Mouse (Mus musculus): ENCODE measurements around the gene Cma2. TPM values are rescaled to one million over a fixed set of nuclear protein-coding genes. Genes with fewer than 3 reads are reported as not detected.
"Not testable (repeated sequence)": the region's sequence is repeated elsewhere in the genome, so short reads cannot be mapped to it uniquely, and the experiment has no call there.

Gene Cma2
- total RNA-seq, 2 experiments from 2014 or later = 0.28 TPM; not detected in 1

GRCm38 (mm10) chr14:55946269-55946969, 4.4 kb upstream of the Cma2 start:
- intact Hi-C loops (cut with DNase I) = no loop called here
- no peak for DNase-seq
- no peak overlapping the region for H3K27ac ChIP-seq
- no peak for TF ChIP-seq CTCF (IDR thresholded peaks at IDR 0.05)
- H3K4me3 ChIP-seq = no peak overlapping the region

GRCm38 (mm10) chr14:55963263-55963662, 12.5 kb downstream of the Cma2 start:
- TF ChIP-seq CTCF (IDR thresholded peaks at IDR 0.05) = no peak
- no peak for DNase-seq
- no peak overlapping the region for H3K27ac ChIP-seq
- intact Hi-C loops (cut with DNase I) = no loop called here
- no peak overlapping the region for H3K4me3 ChIP-seq

- H3K4me3 ChIP-seq; H3K27ac ChIP-seq; DNase-seq; intact Hi-C loops (cut with DNase I): not testable (repeated sequence)
These were observed 13.1 kb downstream of the Cma2 start for GRCm38 (mm10) chr14:55963900-55964299.

- DNase-seq; H3K27ac ChIP-seq; intact Hi-C loops (cut with DNase I); H3K4me3 ChIP-seq: not testable (repeated sequence)
These were observed 36.7 kb downstream of the Cma2 start for GRCm38 (mm10) chr14:55987464-55987863.

GRCm38 (mm10) chr14:56013147-56013546, 62.4 kb downstream of the Cma2 start:
- TF ChIP-seq CTCF (IDR thresholded peaks at IDR 0.05) = no peak
- Histone ChIP-seq H3K27ac (no peak overlapping the region), H3K4me3 (no peak overlapping the region)
- intact Hi-C loops (cut with DNase I) = no loop called here
- no peak for DNase-seq

- no peak for DNase-seq
- intact Hi-C loops (cut with DNase I) = no loop called here
These were observed 63.1 kb downstream of the Cma2 start for GRCm38 (mm10) chr14:56013924-56014323.

GRCm38 (mm10) chr14:56017671-56018070, 66.9 kb downstream of the Cma2 start, which contains the start of gene Mcpt1:
Gene Mcpt1 (plus strand): TSS chr14:56017971.
- DNase-seq; H3K4me3 ChIP-seq; H3K27ac ChIP-seq; intact Hi-C loops (cut with DNase I): not testable (repeated sequence)

More at GRCm38 (mm10) chr14:56013924-56014323, 63.1 kb downstream of the Cma2 start:
- Histone ChIP-seq H3K27ac (no peak overlapping the region), H3K4me3 (no peak overlapping the region)
- TF ChIP-seq CTCF (IDR thresholded peaks at IDR 0.05) = no peak

GRCm38 (mm10) chr14:56019446-56019845, 68.7 kb downstream of the Cma2 start:
- no peak for DNase-seq
- H3K4me3 ChIP-seq = no peak overlapping the region
- no peak overlapping the region for H3K27ac ChIP-seq
- intact Hi-C loops (cut with DNase I) = no loop called here
- no peak for TF ChIP-seq CTCF (IDR thresholded peaks at IDR 0.05)

- H3K27ac ChIP-seq; DNase-seq; intact Hi-C loops (cut with DNase I); H3K4me3 ChIP-seq: not testable (repeated sequence)
These were observed 70.5 kb downstream of the Cma2 start for GRCm38 (mm10) chr14:56021305-56021704.

Other genes starting within 250 kb of the Cma2 start
- under 1 TPM in 1 of 2 experiments, not detected in 1; 0.11 TPM for gene Tgm1, start 237.1 kb upstream of the Cma2 start, total RNA-seq (2021)
- 10 to 100 TPM in 1 of 2 experiments, 1 to 10 TPM in 1; 9.8 to 10.6 TPM for gene Rabggta, start 228.7 kb upstream of the Cma2 start, total RNA-seq (2021)
- 10 to 100 TPM; 29.1 to 33.0 TPM for gene Dhrs1, start 205.3 kb upstream of the Cma2 start, total RNA-seq (2021)
- gene Nop9, start 205.3 kb upstream of the Cma2 start, total RNA-seq (2021) = 10 to 100 TPM in 1 of 2 experiments, 1 to 10 TPM in 1; 9.8 to 10.4 TPM
- gene Cideb, start 192.5 kb upstream of the Cma2 start, total RNA-seq (2021) = not detected
- not detected for gene Ltb4r2, start 189.6 kb upstream of the Cma2 start, total RNA-seq (2021)
- gene Ltb4r1, start 185.0 kb upstream of the Cma2 start, total RNA-seq (2021) = under 1 TPM in 1 of 2 experiments, not detected in 1; 0.18 TPM
- 10 to 100 TPM in 1 of 2 experiments, 1 to 10 TPM in 1; 6.8 to 10.1 TPM for gene Adcy4, start 166.9 kb upstream of the Cma2 start, total RNA-seq (2021)
- gene Ripk3, start 162.1 kb upstream of the Cma2 start, total RNA-seq (2021) = 1 to 10 TPM in 1 of 2 experiments, under 1 TPM in 1; 0.64 to 1.1 TPM
- gene Nfatc4, start 127.8 kb upstream of the Cma2 start, total RNA-seq (2021) = 1 to 10 TPM; 3.4 to 3.8 TPM
- 1 to 10 TPM; 1.6 to 2.0 TPM for gene Nynrin, start 97.0 kb upstream of the Cma2 start, total RNA-seq (2021)
- not detected for gene Cbln3, start 66.6 kb upstream of the Cma2 start, total RNA-seq (2021)
- gene Khnyn, start 66.0 kb upstream of the Cma2 start, total RNA-seq (2021) = 1 to 10 TPM; 6.4 to 8.1 TPM
- 100 to 1,000 TPM; 113 to 127 TPM for gene Sdr39u1, start 50.7 kb upstream of the Cma2 start, total RNA-seq (2021)
- 1 to 10 TPM in 1 of 2 experiments, under 1 TPM in 1; 0.99 to 3.2 TPM for gene Cma1, start 6.3 kb upstream of the Cma2 start, total RNA-seq (2021)
- gene Mcpt1, start 67.0 kb downstream of the Cma2 start, total RNA-seq (2021) = not detected
- not detected for gene Mcpt9, start 79.5 kb downstream of the Cma2 start, total RNA-seq (2021)
- gene Mcpt2, start 91.1 kb downstream of the Cma2 start, total RNA-seq (2021) = not detected
- 1 to 10 TPM; 2.1 to 4.0 TPM for gene Mcpt4, start 111.3 kb downstream of the Cma2 start, total RNA-seq (2021)
- gene Mcpt8, start 134.3 kb downstream of the Cma2 start, total RNA-seq (2021) = not detected
- not detected for gene Ctsg, start 151.6 kb downstream of the Cma2 start, total RNA-seq (2021)
- gene Gzme, start 169.6 kb downstream of the Cma2 start, total RNA-seq (2021) = not detected
- not detected for gene Gzmd, start 181.6 kb downstream of the Cma2 start, total RNA-seq (2021)
- not detected for gene Gzmg, start 208.6 kb downstream of the Cma2 start, total RNA-seq (2021)
- gene Gzmn, start 223.6 kb downstream of the Cma2 start, total RNA-seq (2021) = not detected